Mouse (Mus musculus) testis, postnatal 10 days (tissue): ENCODE measurements around the gene Hist1h1t.
"Not testable (repeated sequence)": the region's sequence is repeated elsewhere in the genome, so short reads cannot be mapped to it uniquely, and the experiment has no call there.

ENCODE experiments used
- DNase-seq: peaks from one replicate; pipeline ENCODE4 v3.0.0; 2021; ENCODE audit warnings: low spot score

Gene Hist1h1t

DNA sequence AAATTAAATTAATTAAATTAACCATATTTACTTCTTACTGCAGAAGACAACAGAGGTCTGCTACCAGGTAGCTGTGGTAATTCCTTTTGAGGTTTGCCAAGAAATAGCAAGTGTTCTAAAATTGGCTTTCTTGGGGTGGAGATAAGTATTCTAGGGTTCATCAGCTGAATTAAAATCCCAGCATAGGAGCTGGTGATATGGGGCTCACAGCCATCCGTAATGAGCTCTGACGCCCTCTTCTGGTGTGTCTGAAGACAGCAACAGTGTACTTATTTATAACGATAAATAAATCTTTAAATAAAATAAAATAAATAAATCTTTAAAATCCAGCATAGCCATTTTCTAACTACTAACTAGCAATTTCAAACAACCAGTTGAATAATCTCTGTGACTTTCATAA is 4.2 kb downstream of the Hist1h1t start:
- no peak for DNase-seq

DNA sequence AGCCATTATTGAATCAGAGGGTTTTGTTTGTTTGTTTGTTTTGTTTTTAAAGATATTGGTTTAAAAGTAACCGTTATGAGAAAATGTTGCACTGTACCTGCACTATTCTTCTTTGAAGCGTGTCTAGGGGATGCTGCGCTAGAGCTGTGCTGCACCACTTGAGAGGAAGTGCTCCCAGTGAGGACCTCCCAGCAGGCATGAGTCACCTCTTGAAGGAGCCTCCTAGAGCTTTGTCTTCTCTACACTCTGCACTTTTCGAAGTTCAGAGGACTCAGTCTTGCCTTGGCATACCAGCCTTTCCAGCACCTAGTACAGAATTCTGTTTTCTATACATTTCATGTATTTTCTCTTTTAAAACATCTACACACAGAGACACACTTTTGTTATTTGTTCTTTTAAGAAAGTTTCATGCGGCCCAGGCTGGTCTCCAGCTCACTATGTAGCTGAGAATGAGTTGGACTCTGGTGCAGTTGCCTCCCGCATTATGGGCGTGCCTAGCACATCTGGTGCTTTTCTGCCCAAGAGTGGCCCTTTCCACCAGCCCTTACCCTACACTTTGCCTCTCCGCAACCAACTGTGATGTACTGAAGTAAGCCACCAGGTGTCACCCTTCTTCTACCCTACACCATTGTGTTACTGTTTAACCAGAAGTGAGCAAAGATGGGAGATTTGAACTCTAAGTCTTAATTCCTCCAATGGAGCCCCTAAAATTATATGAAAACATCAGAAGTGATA is 5.3 kb downstream of the Hist1h1t start:
- peak; percentile 64 for DNase-seq

DNA sequence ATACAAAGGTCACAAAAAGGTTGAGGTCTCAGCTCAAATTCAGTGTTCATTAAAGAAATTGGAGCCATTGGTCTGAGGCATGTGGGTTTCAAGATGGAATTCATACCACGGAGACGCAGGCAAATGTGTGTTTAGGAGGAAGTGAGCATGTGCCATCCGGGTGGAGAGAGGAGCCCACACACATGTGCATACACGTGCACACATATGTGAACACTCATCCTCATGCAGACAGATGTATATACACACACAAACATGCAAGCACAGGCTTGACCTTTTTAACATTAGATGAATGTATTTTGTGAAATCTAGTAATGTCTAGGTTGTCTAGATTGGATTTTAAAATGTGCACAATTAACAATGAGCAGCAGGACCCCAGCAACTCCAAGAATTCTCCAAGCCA is 6.6 kb downstream of the Hist1h1t start:
- DNase-seq, result no peak

DNA sequence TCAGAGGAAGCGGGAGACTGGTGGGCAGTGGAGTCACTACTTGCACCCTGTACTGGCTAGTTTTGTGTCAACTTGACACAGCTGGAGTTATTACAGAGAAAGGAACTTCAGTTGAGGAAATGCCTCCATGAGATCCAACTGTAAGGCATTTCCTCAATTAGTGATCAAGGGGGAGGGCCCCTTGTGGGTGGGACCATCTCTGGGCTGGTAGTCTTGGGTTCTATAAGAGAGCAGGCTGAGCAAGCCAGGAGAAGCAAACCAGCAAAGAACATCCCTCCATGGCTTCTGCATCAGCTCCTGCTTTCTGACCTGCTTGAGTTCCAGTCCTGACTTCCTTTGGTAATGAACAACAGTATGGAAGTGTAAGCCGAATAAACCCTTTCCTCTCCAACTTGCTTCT is 7.2 kb downstream of the Hist1h1t start:
- DNase-seq, result not testable (repeated sequence)

DNA sequence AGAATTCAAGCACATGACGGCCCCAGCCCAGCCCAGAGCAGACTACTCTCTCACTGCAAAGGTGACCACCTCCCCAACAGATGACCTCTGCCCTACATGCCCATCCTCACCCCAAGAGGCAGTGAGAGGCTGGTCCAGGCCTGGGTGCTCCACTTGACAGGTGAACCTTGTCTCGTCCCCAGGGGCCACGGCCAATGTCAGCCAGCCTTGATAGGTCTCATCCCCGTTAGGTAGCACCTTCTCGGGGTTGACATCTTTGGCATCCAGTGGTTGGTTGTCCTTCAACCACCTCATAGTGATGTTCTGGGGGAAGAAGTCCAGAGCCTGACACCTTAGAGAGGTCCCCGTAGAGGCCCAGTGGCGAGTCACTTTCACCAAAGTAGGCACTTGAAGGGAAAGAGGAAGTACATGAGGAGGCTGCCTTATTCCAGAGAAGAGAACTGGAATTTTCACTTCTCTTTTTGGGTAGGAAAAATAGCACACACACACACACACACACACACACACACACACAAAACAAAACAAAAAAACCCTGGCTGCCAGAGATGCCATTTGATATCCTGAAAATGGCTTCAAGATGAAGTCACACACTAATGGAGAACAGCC is 10.2 kb downstream of the Hist1h1t start:
- no peak for DNase-seq

DNA sequence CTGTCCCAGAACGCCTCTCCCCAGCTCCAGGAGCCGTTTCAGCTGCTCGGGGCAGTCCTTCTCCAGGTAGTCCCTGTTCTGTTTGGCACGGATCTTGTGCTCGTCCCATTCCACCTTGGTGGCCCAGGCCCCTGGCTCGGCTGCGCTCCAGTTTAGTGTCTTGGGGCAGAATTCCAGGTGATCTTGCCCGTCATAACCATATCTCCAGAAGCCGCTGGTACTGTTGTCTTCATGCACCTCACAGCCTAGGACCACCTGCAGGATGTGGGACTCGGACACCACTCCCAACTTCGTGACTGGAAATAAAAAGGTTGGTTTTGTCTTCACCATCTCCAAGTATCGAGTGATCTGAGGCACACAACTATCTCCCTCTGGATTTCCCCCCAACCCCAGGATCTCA is 11.2 kb downstream of the Hist1h1t start:
- no peak for DNase-seq

DNA sequence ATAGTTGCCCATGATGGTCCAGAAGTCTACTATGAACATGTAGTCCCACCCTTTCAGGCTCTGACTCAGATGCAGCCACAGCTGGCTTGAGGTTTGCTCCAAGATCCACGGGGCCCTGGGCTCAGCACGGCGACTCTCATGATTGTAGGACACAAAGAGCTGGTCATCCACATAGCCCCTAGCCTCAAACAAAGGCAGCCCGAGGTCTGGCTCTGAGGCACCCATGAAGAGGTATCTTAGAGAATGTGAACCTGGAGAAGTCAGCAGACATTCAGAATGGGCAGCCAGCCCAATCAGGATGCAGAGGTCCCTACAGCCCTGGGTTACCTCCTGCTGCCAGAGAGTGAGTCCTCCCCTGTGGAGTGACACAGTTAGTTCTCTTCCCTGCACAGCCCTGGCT is 12.4 kb downstream of the Hist1h1t start:
- DNase-seq, result no peak

DNA sequence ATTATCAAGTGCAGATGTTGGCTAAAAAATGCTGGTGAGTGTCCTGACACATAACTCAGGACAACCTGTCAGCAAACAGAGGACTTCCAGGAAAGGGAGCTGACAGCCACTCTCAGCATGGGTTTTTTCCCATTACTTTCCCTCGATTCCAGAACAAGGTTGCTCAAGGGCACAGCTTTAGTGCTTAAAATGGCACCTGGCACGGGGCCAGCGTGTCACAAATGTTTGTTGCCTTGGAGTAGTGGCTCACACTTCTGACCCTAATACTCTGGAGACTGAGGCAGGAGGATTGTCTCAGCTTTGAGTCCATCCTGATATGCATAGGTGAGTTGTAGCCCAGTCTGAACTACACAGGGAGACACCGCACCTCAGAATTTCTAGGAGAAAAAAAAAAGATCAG is 13.0 kb downstream of the Hist1h1t start:
- no peak for DNase-seq

DNA sequence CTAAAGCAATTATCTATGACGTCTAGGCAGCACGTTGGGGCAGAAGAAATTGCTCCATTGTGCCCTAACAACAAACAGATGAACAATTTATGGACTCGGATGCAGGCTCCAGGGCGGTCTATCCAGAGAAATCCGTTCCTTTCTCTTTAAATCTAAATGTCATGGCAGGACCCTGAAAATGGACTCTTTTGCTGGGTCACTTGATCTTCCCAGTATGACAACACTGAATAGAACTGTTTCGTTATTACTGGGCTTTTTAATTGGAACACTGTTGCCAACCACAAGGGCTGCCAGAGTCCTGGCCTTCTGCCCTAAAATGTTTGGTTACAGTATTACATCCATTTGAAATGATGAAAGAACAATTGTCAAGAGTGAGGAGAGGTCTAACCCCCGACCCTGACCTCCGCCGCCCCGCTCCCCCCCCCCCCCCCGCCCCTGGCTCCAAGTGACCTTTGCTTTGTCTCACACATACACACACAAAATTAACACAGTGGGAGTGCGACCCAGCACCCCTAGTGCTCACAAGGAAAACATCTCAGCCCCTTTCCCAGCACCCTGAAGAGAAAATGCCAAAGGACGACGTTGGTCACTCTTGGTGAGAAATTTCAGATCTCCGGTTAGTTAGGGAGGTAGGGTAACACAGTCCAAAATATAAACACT is 14.2 kb downstream of the Hist1h1t start:
- DNase-seq, result peak; percentile 55

DNA sequence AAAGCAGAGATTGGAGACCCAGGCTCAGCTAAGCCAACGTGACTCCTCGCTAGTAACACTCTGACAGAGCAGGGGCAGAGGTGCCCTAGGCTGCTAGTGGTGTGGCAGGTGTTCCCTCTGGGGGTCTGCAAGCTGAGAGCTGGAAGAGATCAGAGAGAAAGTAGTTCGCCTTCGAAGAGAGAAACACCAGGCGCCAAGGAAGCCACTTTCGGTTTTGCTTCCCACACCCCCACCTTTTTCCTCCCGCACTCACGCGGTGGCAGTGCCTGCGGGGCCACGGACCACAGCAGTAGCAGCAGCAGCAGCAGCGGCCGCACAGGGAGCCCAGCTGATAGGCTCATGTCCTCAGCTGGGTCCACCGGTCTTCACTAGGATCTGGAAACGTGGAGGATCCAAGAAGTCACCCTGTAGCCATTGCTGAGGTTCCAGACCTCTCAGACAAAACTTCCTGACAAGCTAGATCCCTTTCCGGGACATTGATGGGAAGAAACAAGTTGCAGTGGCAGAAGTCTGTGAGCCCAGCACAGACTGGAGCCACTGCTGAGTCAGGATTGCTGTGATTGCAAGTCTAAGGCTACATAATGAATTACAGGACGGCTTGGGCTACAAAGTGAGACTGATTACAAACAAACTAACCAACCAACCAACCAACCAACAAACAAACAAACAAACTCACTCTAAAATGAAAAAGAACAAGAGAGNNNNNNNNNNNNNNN is 14.9 kb downstream of the Hist1h1t start, which contains the start of gene Hfe:
TSS of gene Hfe (minus strand) at position 481 of the 716 bp plus-strand sequence.
- peak; percentile 68 for DNase-seq

DNA sequence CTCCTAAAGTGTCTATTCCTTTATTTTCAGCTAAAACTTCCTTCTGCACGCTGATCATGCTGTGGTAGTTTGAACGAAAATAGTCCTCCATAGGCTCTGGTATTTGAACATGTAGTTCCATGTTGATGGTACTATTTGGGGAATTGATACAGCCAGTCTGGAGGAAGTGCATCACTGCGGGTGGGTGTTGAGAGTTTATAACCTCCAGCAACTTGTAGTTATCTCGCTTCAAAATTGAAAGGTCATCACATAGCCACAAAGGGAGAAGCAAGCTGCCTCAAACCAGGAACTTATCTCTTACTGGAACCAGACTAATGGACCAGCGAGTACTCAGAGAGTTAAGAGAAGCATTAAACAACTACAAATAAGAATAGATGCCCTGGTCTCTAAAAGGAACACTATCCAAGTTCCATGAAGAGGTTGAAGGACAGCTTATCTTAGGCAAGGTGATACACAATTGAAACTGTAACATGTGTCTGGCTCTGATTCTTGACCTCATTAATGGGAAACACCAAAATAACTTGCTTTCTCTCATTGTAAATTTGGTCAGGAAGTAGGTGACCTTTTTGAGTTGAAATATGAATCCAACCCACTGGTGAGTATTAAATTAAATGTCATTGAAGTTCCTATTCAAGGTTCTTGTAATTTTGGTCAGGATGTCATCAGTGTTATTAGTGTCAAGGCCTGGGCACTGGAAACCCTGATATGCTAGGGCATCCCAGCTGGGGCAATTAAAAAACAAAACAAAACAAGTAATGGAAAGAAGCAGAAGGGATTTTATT is 20.8 kb downstream of the Hist1h1t start:
- DNase-seq, result peak; percentile 11

DNA sequence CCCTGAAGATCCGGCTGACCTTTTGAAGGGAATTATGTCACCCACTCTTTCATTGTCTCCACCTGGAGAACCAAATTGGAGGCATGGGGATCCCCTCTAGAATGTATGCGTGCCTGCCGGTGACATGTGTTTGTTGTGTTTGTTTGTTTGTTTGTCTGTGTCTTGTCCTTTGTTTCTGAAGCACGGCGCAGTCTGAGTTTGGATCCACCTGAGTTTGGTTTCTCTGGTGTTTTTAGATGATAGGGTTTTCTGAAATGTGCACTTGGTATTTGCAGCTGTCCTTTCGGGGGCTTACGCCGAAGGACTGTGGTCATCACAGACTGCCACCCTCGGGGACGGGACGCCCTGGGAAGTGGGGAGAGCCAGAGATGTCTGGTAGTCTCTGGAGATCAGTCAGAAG is 21.6 kb downstream of the Hist1h1t start:
- DNase-seq, result peak; percentile 37

DNA sequence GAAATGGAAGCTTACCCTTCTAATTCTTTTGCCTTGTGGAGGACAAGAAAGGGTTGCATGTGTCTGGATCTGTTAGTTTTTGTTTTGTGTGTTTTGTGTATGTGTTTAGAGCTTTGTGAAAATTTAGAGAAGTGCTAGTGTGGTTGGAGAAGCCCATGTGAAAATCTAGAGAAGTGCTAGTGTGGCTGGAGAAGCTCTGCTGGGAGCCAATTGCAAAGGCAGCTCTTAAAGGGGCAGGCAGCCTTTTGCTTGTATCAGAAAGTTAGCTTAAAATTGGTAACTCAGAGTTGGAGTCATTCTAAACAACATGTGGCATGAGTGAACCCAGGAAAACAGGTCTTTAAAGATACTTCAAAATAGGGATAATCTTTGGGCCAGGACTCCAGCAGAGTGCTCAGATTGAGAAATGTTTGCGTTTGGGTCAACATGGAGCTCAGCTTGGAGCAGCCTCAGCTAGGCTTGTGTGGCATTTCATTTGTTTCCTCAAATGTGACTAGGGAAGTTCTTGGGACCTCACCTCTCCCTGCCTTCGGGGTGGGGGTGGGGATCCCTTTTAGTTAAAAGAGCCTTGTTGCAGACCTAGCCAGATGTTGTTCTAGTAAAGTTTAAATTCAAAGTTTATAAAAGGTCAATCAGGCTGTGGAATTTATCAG is 22.1 kb downstream of the Hist1h1t start:
- peak; percentile 28 for DNase-seq

DNA sequence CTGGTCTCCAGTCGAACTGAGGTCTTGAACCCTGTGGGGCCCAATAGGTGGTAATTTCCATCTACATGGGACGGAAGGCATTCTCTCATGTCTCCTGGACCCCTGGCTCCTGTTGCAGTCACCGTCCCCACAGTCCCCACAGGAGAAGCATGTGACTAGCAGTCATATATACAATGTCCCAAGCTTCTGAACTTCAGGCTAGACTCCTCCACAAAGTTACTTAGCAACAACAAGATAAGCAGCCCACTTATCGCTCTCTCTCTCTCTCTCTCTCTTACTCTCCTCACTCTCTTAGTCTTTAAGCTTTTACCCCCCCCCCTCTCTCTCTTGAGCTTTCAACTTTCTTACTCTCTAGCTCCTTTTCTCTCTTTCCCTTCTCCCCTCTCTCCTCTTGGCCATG is 28.6 kb downstream of the Hist1h1t start:
- no peak for DNase-seq

DNA sequence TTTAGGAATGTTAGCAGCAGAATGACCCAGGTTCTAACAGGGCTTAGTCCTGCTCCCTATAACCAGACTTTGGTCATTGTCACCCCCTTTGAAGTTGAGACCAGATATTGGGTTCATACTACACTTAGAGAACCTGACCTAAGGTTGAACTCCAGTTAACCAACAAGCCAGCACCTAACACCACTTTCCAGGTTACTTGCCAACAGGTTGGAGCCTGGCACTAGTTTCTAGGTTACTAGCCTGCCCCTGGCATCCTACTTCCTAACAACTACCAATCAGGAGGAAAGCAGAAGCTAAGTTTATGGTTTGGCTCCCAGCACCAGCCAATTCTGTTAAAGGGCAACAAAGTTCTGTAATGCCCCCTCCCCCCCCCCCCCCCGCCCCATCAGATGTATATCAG is 29.6 kb downstream of the Hist1h1t start:
- no peak for DNase-seq

DNA sequence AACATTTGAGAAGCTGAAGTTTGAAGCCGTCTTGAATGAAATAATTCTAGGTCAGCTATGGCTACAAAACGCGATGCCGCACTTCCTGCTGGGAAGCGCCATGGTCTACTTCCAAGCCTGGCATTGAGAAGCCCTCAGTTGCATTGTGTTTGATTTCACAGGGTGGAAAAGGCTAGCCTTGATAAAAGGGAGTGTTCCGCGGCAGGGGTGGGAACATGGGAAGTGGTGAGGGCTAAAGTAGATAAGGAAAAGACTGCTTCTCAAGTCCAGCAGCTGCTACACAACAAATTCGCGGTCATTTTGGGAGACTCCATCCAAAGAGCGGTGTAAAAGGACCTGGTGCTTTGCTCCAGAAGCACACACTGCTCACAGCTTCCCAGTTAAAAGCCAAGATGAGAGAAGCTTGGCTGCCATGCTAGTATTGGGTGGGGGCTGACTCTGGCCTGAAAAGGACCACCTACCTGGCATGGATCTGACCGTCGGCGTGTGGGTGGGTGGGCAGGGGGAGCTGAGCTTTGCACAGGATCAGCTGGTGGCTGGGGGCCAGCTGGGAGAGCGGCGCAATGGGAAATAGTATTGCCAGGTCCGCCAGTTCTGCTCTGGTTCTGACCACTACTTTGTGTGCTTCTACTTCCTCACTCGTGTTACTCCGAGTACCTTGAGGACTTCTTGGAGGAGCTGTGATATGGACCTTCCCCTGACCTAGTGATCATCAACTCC is 33.0 kb downstream of the Hist1h1t start:
- DNase-seq, result no peak

DNA sequence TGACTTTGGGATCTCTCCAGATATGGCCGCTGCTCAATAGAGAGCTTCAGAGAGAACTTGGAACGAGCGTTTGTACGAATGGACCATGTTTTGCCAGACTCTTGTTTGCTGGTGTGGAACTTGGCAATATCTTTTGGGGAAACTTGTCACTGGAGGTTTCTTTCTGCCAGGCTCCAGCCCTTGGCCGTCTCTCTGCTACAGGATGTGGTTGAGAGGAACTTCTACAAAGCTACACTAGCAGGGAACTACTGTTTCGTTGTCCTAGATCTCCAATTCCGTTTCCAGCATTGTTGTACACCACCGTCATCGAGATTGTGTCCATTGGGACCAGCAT is 33.5 kb downstream of the Hist1h1t start:
- no peak for DNase-seq

DNA sequence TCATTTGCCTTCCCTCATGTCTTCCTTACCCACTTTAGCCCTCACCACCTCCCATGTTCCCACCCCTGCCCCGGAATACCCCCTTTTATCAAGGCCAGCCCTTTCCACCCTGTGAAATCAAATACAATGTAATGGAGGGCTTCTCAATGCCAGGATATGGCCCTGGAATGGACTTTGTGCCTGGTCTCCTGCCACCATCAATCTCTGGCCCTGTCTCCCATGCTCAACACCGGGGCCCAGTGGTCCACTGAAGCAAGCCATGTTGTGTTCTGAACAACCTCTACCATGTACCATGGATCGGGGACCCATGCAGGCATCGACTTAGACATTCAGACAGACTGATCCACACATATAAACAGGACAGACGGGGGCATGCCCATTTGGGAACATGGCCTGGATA is 34.1 kb downstream of the Hist1h1t start:
- DNase-seq, result no peak

DNA sequence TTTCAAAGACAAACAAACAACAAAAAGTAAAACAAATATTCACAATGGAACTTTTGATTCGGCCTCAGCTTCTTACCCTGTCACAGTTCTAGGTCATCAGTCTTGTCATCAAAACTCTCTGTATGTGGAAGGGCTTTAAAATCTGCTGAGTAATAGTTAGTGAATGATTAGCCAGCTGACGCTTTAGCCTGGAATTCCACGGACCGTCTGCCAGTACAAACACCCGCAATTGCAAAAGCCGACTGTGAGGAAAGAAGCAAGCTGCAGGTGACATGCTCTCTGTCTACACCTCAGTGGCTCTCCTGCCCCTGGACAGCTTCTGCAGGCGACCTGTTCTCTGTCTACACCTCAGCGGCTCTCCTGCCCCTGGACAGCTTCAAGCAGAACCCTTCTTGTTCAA is 34.9 kb downstream of the Hist1h1t start:
- no peak for DNase-seq

DNA sequence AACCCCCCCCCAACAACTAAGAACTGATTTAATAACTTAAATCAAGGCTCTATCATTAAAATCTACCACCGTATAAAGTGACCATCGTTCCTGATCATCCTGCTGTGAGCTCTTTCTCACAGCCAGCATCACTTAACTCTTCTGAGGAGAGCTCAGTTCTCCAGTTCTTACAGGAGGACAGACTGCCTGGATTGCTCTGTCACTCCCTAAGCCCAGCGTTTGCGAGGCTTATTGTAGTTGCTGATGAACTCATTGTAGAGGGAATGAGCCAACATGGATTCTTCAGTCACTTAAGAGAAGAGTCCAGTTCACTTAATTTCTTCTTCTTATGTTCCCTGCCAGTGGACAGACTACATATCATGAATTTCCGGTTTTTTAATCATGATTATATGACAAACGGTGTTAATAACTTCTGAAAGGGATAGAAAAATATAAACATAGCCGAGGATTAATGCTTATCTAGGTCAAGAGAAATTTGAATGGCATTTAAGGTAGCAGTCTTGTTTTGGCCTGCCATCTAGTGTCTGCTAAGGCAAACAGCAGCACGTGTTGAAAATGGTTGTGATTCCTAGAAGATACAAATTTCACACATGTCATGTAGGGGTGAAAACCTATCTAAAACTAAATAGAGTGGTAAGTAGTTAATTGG is 36.7 kb downstream of the Hist1h1t start:
- DNase-seq, result no peak
